Mouse (Mus musculus): ENCODE data around the gene Otos. TPM values are rescaled to one million over a fixed set of nuclear protein-coding genes. Genes with fewer than 3 reads are reported as not detected.

Otos gene
- total and polyA plus RNA-seq, 3 experiments = 0.66 TPM; not detected in 2

- H3K4me1 ChIP-seq (ENCODE audit: insufficient read depth, low read depth, low read length) = peaks cover 33% of the 10 kb centered on the region
- no peak for ATAC-seq (ENCODE audit: extremely low read depth, insufficient number of reproducible peaks, low FRiP score, poor library complexity, severe bottlenecking)
- peaks cover 4% of the 10 kb centered on the region; the same call in 1 of the 2 replicates for H3K27me3 ChIP-seq (ENCODE audit: insufficient read depth, low read length)
- H3K9me3 ChIP-seq (replicated peaks) = no peaks in the 10 kb centered on the region
- DNase-seq (ENCODE audit: low spot score) = no peak
- TF ChIP-seq CTCF (IDR thresholded peaks at IDR 0.05; ENCODE audit: low read depth, low read length) (no peak), GATA1 (IDR thresholded peaks at IDR 0.05; ENCODE audit: borderline replicate concordance, low read length) (no peak), GATA2 (IDR thresholded peaks at IDR 0.05; ENCODE audit: borderline replicate concordance, low read depth, low read length) (no peak), TAL1 (conservative IDR thresholded peaks at IDR 0.05; ENCODE audit: low read depth, low read length) (no peak), POLR2AphosphoS5 (IDR thresholded peaks at IDR 0.05; ENCODE audit: insufficient replicate concordance, low read depth, low read length) (no peak)
- peaks cover 61% of the 10 kb centered on the region for H3K36me3 ChIP-seq (replicated peaks)
- H3K4me3 ChIP-seq (ENCODE audit: low read depth, low read length) = no peak overlapping the region
Observed at GRCm38 (mm10) chr1:92636676-92637075, 12.0 kb downstream of the Otos start.

GRCm38 (mm10) chr1:92636015-92636414, 12.6 kb downstream of the Otos start:
- H3K36me3 ChIP-seq (replicated peaks) = peaks cover 61% of the 10 kb centered on the region
- ATAC-seq (ENCODE audit: extremely low read depth, insufficient number of reproducible peaks, low FRiP score, poor library complexity, severe bottlenecking) (no peak), DNase-seq (ENCODE audit: low spot score) (no peak)
- peaks cover 28% of the 10 kb centered on the region for H3K4me1 ChIP-seq (ENCODE audit: insufficient read depth, low read depth, low read length)
- H3K9me3 ChIP-seq (replicated peaks) = no peaks in the 10 kb centered on the region
- TF ChIP-seq TAL1 (conservative IDR thresholded peaks at IDR 0.05; ENCODE audit: low read depth, low read length) (no peak), GATA2 (IDR thresholded peaks at IDR 0.05; ENCODE audit: borderline replicate concordance, low read depth, low read length) (no peak), GATA1 (IDR thresholded peaks at IDR 0.05; ENCODE audit: borderline replicate concordance, low read length) (no peak), CTCF (IDR thresholded peaks at IDR 0.05; ENCODE audit: low read depth, low read length) (no peak), POLR2AphosphoS5 (IDR thresholded peaks at IDR 0.05; ENCODE audit: insufficient replicate concordance, low read depth, low read length) (no peak)
- H3K27me3 ChIP-seq (ENCODE audit: insufficient read depth, low read length) = peaks cover 6% of the 10 kb centered on the region; the same call in 1 of the 2 replicates
- no peak overlapping the region for H3K4me3 ChIP-seq (ENCODE audit: low read depth, low read length)

GRCm38 (mm10) chr1:92634976-92635599, 13.6 kb downstream of the Otos start:
- Histone ChIP-seq H3K4me1 (ENCODE audit: insufficient read depth, low read depth, low read length) (peaks cover 19% of the 10 kb centered on the region), H3K9me3 (replicated peaks) (no peaks in the 10 kb centered on the region), H3K4me3 (ENCODE audit: low read depth, low read length) (no peak overlapping the region), H3K36me3 (replicated peaks) (peaks cover 54% of the 10 kb centered on the region), H3K27me3 (ENCODE audit: insufficient read depth, low read length) (peaks cover 9% of the 10 kb centered on the region)
- ATAC-seq (ENCODE audit: extremely low read depth, insufficient number of reproducible peaks, low FRiP score, poor library complexity, severe bottlenecking) (no peak), DNase-seq (ENCODE audit: low spot score) (no peak)
- TF ChIP-seq GATA1 (IDR thresholded peaks at IDR 0.05; ENCODE audit: borderline replicate concordance, low read length) (no peak), TAL1 (conservative IDR thresholded peaks at IDR 0.05; ENCODE audit: low read depth, low read length) (no peak), GATA2 (IDR thresholded peaks at IDR 0.05; ENCODE audit: borderline replicate concordance, low read depth, low read length) (no peak), POLR2AphosphoS5 (IDR thresholded peaks at IDR 0.05; ENCODE audit: insufficient replicate concordance, low read depth, low read length) (no peak), CTCF (IDR thresholded peaks at IDR 0.05; ENCODE audit: low read depth, low read length) (no peak)

- Histone ChIP-seq H3K9me3 (replicated peaks) (no peaks in the 10 kb centered on the region), H3K4me3 (ENCODE audit: low read depth, low read length) (no peak overlapping the region), H3K36me3 (replicated peaks) (peaks cover 49% of the 10 kb centered on the region), H3K4me1 (ENCODE audit: insufficient read depth, low read depth, low read length) (peaks cover 14% of the 10 kb centered on the region), H3K27me3 (ENCODE audit: insufficient read depth, low read length) (peaks cover 10% of the 10 kb centered on the region)
- TF ChIP-seq POLR2AphosphoS5 (IDR thresholded peaks at IDR 0.05; ENCODE audit: insufficient replicate concordance, low read depth, low read length) = no peak
- no peak for TF ChIP-seq GATA1 (IDR thresholded peaks at IDR 0.05; ENCODE audit: borderline replicate concordance, low read length)
- TF ChIP-seq TAL1 (conservative IDR thresholded peaks at IDR 0.05; ENCODE audit: low read depth, low read length) = no peak
- no peak for TF ChIP-seq CTCF (IDR thresholded peaks at IDR 0.05; ENCODE audit: low read depth, low read length)
- TF ChIP-seq GATA2 (IDR thresholded peaks at IDR 0.05; ENCODE audit: borderline replicate concordance, low read depth, low read length) = no peak
- DNase-seq (ENCODE audit: low spot score) = no peak
- ATAC-seq (ENCODE audit: extremely low read depth, insufficient number of reproducible peaks, low FRiP score, poor library complexity, severe bottlenecking) = no peak
Observed at GRCm38 (mm10) chr1:92634569-92634968, 14.1 kb downstream of the Otos start.

GRCm38 (mm10) chr1:92633726-92634125, 14.9 kb downstream of the Otos start:
- no peak for ATAC-seq (ENCODE audit: extremely low read depth, insufficient number of reproducible peaks, low FRiP score, poor library complexity, severe bottlenecking)
- Histone ChIP-seq H3K27me3 (ENCODE audit: insufficient read depth, low read length) (peaks cover 13% of the 10 kb centered on the region), H3K4me1 (ENCODE audit: insufficient read depth, low read depth, low read length) (peaks cover 8% of the 10 kb centered on the region), H3K9me3 (replicated peaks) (no peaks in the 10 kb centered on the region), H3K4me3 (ENCODE audit: low read depth, low read length) (no peak overlapping the region), H3K36me3 (replicated peaks) (peaks cover 40% of the 10 kb centered on the region)
- no peak for DNase-seq (ENCODE audit: low spot score)
- TF ChIP-seq GATA1 (IDR thresholded peaks at IDR 0.05; ENCODE audit: borderline replicate concordance, low read length) = no peak
- no peak for TF ChIP-seq GATA2 (IDR thresholded peaks at IDR 0.05; ENCODE audit: borderline replicate concordance, low read depth, low read length)
- TF ChIP-seq TAL1 (conservative IDR thresholded peaks at IDR 0.05; ENCODE audit: low read depth, low read length) = no peak
- TF ChIP-seq POLR2AphosphoS5 (IDR thresholded peaks at IDR 0.05; ENCODE audit: insufficient replicate concordance, low read depth, low read length) = no peak
- TF ChIP-seq CTCF (IDR thresholded peaks at IDR 0.05; ENCODE audit: low read depth, low read length) = no peak

GRCm38 (mm10) chr1:92632948-92633347, 15.7 kb downstream of the Otos start:
- H3K27me3 ChIP-seq (ENCODE audit: insufficient read depth, low read length) = peaks cover 13% of the 10 kb centered on the region
- DNase-seq (ENCODE audit: low spot score) (no peak), ATAC-seq (ENCODE audit: extremely low read depth, insufficient number of reproducible peaks, low FRiP score, poor library complexity, severe bottlenecking) (no peak)
- H3K4me3 ChIP-seq (ENCODE audit: low read depth, low read length) = no peak overlapping the region
- TF ChIP-seq GATA2 (IDR thresholded peaks at IDR 0.05; ENCODE audit: borderline replicate concordance, low read depth, low read length) (no peak), TAL1 (conservative IDR thresholded peaks at IDR 0.05; ENCODE audit: low read depth, low read length) (no peak), POLR2AphosphoS5 (IDR thresholded peaks at IDR 0.05; ENCODE audit: insufficient replicate concordance, low read depth, low read length) (no peak), CTCF (IDR thresholded peaks at IDR 0.05; ENCODE audit: low read depth, low read length) (no peak), GATA1 (IDR thresholded peaks at IDR 0.05; ENCODE audit: borderline replicate concordance, low read length) (no peak)
- no peaks in the 10 kb centered on the region for H3K9me3 ChIP-seq (replicated peaks)
- H3K4me1 ChIP-seq (ENCODE audit: insufficient read depth, low read depth, low read length) = peaks cover 3% of the 10 kb centered on the region
- H3K36me3 ChIP-seq (replicated peaks) = peaks cover 33% of the 10 kb centered on the region
